Mouse (Mus musculus) left cerebral cortex, adult 11 months (tissue): Measurements from ENCODE around the gene Rfx4.

Experiments
- DNase-seq: peaks from one replicate; pipeline ENCODE4 v3.0.0; 2022; ENCODE audit warnings: low spot score

Gene Rfx4

DNA sequence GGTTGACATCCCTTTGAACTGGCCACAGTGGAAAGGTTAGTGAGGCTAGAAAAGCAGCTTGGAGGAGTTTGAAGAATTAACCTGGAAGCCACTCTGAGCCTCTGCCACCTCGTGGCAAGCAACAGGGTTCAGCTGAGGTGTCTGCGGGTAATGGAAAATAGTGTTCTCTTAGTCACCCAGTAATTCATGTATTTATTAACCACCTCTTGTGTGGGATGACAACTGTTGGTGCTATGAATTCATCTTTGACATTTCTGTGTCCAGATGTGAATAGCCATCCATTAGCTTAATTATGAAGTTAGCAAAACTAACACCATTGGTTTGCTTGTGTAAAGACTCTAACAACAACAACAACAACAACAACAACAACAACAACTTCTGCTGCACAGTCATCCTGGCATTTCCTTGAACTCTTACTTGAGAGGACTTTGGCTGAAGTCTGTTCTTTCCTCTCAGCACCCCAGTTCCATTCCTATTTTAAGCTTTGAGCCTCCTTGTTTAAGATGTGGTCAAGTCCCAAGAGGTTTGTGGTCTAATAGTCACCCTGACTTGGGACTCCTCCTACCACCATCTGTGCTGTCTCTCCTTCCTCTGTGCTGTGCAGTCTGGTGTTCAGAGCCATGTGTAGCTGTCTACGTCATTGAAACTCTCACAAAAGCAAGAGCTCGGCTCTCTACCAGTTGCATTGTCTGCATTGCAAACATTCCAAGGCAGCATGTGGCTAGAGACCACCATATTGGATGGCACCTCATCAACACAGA lies 60.0 kb downstream of the Rfx4 start:
- no peak for DNase-seq

DNA sequence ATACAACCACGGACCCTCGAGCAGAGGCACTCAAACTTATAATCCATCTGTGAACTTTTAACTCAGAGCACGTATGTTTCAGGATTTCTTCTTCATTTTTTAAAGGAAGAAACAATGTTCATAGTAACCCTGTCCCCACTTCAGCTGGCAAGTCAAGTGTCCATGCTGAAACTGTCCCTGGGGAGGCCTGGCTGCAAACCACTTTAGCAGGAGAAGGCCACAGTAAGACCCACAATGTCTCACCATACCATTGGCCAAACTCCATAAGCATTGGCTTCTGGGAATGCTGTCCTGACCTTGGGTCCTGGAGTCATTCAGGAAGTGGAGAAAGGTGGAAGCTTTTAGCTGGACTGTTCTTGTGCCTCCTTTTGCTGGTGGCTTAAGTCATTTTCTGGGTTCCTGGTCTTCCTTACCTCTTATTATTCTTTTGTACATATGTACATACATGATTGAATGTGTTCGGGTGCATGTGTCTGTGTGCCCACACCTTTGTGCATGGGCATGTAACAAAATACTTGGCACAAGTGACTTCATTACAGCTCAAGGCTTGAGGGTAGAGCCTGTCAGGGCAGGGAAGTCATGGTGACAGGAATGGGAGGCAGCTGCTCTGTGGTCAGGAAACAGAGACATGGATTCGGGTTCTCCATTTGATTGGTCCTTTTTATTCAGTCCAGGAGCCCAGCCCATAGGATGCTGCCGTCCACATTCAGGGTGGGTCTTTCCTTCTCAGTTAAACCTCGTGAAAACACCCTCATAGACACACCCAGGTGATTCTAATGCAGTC lies 61.4 kb downstream of the Rfx4 start:
- DNase-seq, result no peak

DNA sequence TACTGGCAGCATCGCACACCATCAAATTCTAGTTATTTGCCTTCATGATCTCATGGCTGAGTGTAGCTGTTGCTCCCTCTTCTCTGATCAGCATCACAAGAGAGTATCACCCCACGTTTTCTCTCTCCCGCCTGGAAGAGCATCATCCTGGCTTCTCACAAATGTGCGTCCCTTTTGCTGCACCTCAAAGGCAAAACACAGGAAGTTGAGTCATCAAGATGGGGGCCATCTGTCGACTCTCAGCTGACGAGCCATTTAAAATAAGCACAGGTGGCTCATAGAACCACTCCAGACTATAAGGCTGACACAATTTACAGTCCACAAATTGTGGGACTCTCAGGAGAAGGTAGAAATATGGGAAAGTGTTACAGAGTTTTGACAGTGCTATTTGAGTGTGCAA lies 63.8 kb downstream of the Rfx4 start:
- DNase-seq, result no peak

DNA sequence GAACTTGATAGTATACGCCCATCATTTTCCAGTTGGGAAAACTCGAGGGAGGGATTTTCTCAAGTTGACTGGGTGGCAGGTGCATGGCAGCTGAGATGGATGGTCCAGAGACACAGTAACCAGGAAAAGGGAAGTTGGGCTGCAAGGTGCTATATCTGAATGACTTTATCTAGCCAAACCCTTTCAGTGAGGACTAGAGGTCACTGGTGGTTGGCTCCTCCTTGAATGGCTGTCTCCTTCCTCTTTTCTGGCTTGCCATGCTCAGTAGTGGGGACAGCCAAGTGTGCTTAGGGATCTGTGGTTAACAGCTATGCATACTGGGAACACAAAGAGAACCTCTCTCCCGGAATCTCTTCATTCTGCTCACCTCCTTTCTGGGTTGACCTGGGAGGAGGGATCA lies 64.4 kb downstream of the Rfx4 start:
- DNase-seq, result no peak

DNA sequence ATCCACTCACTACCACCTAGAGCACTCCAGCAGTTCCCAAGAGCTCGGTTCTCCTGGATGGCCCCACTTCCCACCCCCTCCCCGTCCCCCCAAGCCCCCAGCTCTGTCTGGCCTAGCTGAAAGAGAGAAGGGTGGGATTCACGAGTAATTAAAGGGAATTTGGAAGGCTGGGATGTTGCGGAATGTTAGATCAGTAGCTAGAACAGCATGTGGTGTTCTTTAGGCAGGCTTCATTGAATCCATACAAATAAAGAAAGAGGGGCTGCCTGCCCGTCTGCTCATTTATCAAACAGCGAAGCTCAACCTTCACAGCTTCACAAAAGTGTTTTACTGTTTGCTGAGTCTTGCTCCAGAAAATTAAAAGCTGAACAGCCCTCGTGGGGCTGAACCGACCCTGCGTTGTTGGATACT lies 66.9 kb downstream of the Rfx4 start:
- no peak for DNase-seq

DNA sequence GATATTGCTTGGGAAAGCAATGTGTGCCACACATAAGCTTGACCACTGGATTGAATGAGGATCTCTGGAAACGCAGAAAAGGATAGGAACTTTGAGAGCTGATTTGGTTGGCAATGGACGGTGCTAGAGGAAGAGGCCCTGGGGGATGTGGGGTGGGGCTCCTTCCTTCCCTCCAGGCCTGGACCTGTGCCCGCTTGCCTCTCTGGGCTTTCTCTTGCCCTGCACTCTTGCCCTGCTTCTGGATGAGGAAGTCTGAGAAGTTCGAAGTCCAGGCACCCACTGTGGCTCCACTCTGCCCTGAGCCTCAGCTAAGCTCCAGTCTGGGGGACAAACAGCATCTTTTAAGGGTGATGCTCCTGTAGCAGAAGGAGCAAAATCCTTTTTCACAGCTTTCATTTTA lies 67.8 kb downstream of the Rfx4 start:
- no peak for DNase-seq

DNA sequence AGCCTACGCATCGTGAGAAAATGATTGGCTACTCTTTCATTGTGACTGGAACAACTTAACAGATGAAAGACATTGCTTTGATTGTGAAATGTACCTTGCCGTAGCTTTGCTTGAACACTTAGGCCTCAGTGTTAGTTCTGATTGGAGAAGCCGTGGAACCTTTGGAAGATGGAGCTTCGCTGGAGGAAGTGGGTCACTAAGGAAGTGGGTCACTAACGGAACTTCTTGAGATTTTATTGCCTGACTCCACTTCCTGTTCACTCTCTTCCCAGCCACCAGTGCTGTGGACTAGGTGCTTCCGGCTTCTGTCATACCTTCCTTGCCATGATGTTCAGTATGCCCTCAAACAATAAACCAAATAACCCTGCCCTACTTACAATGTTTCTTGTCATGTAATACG lies 73.1 kb downstream of the Rfx4 start:
- no peak for DNase-seq

DNA sequence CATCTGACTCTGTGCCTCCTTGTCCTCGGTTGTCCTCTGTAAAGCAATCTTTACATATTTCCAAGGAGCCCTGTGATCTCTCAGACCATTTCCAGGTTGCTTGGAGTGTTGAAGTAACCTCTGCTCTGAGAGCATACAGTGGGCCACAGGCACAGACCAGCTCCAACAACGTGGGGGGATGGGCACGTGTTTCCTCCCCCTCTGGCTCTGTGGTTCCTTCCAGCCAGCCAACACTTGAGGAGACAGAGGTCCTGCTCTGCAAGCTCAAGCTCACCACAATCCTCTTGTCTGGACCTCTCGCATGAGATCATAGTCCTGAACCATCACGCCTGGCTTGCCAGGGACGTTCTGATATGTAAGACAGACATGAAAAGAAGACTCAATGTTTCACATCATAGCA lies 79.7 kb downstream of the Rfx4 start:
- no peak for DNase-seq

DNA sequence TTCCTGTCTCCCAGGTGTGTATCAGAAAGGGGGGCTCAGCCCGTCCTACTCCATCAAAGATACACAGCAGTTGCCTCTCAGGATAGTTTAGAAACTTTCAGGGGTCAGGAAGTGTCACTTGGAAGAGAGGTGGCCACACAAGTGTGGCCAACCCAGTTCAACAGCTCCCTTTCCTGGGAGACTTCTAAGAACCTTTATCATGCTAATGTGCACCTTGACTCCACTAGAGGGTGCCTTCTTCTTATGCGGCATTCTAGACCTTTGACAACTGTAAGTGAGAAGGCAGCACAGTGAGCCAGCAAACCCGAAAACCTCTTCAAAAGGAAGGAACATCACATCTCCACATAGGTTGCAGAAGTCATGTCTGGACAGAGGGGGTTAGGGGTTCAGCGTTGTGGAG lies 80.2 kb downstream of the Rfx4 start:
- DNase-seq, result no peak

DNA sequence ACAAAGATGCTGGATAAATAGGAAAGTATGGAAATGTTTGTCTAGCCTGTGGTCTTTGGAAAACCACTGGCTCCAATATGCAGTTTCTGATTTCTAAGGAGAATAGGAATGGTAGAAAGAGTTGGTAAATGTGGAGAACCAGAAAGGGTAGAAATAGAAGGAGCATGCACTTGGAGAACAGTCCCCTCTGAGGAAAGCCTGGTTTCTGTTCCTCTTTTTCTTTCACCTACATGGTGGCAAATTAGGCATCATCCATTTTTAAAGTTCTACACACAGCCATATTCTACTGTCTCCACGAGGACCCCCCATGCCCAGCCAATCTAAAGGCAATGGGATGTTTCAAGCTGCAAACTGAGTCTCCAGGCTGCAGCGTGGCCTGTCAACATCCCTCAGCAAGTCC lies 81.5 kb downstream of the Rfx4 start:
- DNase-seq, result no peak

DNA sequence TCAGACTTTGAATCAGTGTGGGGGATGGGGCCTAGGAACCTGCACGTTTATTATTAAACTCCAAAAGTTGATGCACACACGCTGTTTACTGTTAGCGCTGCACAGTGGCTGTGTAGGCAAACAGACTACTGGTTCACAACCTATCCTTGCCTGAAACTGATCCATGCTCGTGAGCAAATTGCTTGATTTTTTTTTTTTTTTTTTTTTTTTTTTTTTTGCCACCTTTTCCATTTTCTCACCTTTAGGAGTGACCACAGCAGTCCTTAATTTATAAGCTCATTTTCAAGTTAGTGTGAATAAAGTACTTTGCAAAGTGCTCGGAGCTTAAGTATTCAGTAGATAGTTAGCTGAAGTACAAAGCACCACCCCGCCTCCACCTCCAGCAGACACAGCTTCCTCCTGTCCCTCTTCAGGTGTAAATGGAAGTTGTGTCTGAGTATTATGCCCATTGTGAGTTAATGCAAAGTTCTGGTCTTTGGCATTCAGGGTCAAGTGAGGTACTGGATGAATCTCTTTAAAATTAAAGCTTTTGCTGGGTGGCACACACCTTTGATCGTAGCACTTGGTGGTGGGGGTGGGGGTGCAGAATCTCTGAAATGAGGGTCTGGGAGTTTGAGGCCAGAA lies 83.1 kb downstream of the Rfx4 start:
- no peak for DNase-seq

DNA sequence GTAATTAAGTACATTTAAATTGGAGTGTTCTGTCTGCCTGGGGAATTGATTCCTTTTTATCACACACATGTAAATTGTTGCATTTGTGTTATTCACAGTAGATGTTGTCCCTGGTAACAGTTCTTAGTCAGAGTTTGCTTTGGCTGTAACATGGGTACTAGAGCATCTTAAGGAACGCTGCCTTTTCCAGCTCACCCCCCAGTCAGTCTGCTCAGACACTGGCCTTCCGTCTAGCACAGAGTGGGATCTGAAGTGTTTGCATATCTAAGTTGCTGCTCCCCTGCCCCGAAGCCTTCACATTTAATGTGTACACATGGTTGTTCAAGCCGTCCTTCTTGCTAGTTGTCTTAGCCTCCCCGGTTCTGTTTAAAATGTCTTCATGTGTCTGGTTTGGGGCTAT lies 90.8 kb downstream of the Rfx4 start:
- no peak for DNase-seq

DNA sequence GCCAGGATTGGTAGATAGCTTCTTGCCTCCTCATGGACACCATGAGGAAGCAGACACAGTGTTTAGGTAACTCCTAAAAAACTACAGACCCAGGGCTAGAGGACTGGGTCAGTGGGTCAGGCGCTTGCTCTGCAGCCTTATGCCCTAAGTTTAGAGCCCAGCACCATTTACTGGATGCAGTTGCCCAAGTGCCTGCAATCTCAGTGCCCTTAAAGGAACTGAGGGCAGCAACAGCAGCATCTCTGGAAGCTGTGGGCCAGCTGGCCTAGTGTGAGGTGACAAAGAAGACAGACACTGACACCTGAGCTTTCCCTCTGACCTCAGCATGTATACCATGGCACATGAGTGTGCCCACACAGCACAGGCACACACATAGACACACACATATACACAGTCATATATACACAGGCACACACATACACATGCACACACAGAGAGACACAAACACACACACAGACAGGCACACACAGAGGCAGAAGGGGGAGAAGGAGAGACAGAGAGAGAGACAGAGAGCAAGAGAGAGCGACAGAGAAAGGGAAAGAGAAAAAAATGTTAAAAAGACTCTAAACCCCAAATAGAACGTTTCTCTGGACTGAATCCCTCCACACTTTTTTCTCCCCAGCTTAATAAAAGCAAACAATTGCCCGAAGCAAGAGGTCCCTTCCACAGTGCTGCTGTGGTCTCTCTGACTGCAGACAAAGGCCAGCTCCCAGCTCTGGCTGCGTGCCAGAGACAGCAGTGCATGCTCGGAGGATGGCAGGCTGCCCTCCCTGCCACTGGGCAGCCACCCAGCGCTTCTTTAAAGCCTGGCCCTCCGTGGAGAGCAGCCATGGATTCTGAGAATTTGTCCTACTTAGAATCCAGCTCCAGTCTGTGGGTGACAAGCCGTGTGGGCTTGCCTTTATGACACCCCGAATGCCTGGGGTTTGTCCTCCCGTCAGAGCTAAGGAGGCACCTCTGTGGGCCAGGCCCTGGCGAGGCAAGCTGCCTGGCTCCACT lies 96.4 kb downstream of the Rfx4 start:
- peak; percentile 55 for DNase-seq

DNA sequence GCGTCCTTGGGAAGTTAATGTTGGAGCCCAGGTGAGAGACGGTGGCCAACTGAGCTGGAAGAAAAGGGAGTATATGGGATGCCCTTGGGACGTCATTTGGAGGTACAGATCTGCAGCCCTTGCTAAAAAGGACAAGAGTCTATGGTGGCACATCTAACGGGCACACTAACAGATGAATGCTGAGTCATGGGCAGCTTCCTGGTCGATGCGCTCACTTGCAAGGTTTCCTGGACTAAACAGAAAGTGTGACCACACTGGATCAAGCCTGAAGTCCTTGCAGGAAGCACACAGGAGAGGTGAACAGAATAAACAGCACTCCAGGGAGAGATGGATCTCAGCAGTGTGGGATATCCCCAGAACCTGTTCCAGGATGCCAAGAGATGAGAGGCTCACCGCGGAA lies 98.2 kb downstream of the Rfx4 start:
- DNase-seq, result no peak

DNA sequence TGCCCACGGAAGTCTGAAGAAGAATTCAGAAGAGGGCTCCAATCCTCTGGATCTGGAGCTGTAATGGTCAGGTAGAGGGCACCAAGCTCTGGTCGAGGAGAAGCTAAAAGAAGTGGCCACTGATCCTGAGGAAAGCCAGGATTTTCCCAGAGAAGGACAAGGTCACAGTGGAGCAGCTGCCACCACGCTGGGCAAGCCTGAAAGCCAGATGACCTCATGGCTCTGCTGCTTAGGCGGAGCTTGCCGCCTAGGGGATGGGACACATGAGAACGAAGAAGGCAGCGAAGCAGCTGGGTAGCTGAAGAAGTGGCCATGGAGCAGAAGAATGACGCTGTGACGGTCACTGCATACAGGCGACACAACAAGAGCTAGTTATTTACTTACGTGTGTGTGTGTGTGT lies 99.6 kb downstream of the Rfx4 start:
- DNase-seq, result no peak

DNA sequence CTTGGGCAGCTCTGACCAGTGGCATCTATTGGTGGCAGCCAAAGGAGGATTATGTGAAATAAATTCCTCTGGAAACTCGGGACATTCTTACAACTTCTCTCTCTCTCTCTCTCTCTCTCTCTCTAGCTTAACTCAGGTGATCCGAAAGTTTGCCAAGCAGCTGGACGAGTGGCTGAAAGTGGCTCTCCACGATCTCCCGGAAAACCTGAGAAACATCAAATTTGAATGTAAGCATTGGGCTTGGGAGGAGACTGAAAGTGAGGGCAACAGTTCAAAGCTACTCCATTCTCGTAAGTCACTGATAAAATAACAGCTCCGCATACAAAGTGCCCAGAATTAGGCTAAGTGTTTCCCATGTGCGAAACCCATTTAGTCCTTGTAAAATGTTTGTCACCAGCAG lies 102.5 kb downstream of the Rfx4 start:
- DNase-seq, result no peak

DNA sequence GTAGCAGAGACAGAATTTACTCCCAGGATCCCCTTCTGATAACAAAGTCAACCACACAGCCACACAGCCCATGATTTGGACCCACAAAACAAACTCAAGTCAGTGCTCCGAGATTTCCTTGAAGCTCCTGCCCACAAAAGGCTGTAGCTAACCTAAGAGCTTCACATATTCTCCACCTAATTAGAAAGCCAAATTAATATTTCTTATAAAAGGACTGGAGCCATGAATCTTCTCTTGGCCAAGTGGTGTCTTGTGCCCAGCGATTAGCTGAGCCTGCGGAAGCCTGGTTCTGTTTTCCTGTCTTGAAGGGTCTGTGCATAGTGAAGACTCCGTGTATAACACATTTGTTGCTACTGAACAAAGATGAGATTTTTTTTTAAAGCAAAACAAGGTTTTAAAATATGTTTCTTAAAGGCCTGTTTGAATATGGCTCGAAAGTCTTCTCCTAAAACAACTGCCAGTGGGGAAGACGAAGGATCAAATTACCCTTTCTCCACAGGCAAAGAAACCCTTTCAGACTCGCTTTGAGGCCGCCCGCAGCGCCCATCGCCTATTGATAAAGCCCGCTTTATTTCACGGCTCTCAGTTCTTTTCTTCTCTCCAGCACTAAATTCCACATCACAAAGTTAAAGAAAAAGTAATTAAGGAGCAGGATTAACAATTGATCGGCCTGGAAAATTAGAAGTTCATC lies 103.1 kb downstream of the Rfx4 start:
- no peak for DNase-seq

DNA sequence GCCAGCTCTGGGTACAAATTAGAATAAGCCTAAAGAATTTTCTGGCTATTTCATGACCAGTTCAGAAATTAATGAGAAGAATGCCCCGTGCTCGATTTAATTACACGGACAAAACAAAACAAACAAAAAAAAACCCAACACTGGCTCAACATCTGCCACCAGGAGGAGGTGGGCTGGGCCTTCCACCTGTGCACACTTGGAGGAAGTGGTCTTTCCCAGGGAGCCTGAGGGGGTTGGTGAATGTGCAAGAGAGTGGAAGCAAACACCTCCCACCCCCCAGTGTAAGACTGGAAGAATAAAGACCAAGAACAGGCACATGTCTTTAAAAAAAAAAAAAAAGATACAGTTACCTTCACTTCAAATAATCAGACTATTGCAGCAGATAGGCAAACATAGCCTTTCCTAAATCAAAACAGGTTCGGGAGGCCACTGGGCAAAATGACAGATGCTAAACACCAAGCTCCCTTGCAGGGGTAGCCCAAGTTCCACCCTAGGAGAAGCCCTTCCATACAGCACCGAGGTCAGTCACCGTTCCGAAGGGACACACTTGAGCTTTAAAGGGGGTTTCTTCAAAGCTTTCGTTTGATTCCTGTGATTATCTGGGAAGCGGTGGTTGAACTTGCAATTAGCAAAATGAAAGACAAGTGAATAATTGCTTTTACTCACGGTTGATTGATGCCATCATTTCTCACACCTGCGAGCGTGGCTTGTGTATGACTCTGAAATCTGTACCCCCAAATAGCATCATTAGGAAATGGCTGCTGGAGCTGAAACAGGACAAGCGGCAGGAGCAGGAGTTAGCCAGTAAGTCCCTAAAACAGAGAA lies 103.9 kb downstream of the Rfx4 start:
- no peak for DNase-seq

DNA sequence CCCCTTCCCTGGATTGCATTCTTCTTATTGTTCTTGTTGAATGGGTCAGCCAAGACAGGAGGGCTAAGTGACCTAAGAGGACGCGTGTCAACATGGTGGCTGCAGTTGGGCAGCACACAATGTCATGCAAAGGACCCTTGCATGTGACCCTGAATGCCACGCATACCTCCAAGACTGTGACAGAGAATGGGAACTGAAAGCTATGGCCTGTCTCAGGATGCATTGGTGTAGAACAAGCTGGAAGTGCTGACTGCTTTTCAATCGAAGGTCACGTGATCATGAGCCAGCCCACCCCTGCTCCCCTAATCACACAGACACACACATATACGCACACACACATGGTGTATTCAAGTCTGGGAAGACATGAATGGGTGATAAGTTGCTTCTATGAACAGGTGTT lies 107.6 kb downstream of the Rfx4 start:
- DNase-seq, result no peak

DNA sequence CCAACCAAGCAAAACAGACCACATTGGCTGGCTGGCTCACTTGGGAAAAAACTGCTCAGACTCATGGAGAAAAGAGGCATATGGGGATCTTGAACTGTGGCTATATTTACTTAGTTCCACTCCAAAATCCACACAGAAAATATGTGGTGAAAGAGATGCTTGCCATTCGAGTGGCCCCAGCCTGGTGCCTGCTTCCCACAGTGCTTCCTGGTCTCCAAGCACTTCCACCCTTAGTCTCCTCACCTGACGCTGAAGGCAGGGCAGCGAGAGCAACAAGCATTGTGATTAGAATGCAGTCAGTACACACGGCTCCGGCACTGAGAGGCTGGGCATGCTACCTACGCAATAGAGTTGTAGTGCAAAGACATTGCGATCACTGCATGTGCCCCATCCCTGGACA lies 111.7 kb downstream of the Rfx4 start:
- no peak for DNase-seq

DNA sequence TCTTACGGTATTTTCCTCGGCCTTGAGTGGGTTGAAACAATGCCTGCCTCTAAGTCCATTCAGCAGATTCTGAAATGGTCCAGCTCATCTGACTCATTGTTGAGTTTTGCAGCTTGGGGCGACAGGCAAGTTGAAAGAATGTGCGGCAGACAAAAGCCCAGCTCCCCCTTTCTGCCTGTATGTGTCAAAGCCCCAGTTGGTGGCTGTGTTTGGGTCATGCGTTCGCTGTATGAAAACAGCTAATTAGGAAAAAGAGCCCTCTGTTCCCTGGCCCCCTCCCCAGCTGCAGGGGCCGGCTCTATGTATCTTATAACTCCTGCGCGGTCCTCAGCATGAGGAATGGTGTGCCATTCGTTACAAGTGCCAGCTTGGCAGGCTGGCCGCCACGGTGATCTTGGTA lies 115.4 kb downstream of the Rfx4 start:
- no peak for DNase-seq
